Mouse (Mus musculus) kidney, postnatal 0 days (tissue): Measurements from ENCODE around the gene Mier3. TPM values are rescaled to one million over a fixed set of nuclear protein-coding genes. Genes with fewer than 3 reads are reported as not detected.
A peak's percentile ranks its signal among the peaks of the same experiment; 100 is the strongest.

Experiments
- ATAC-seq: fragments of 200-750 bp; cut with Nextera tagmentation; replicated peaks from 2 replicates; pipeline ENCODE4 v1.8.0; 2017; ENCODE audit warnings: low read depth, moderate number of reproducible peaks, moderate TSS enrichment, moderate library complexity; ENCODE audit not compliant: low FRiP score
- DNase-seq: peaks from one replicate; pipeline ENCODE4 v3.0.0-alpha.2; 2016; ENCODE audit warnings: low spot score
- H3K27ac ChIP-seq: fragments of 300-500 bp; sonication (generic); 2 replicates; pipeline ENCODE4 v1.5.1; 2014; ENCODE audit warnings: mild to moderate bottlenecking
- H3K27me3 ChIP-seq: fragments of 300-500 bp; sonication (generic); 2 replicates; pipeline ENCODE4 v1.6.1; 2014; ENCODE audit warnings: low read length, mixed read lengths; ENCODE audit not compliant: insufficient read depth
- H3K36me3 ChIP-seq: fragments of 300-500 bp; sonication (generic); 2 replicates; pipeline ENCODE4 v1.6.1; 2014; ENCODE audit warnings: low read length, mixed read lengths; ENCODE audit not compliant: insufficient read depth
- H3K4me1 ChIP-seq: fragments of 300-500 bp; sonication (generic); replicated peaks from 2 replicates; pipeline ENCODE4 v1.6.1; 2014; ENCODE audit warnings: antibody characterized with exemption, low read length, mixed read lengths; ENCODE audit not compliant: insufficient read depth
- H3K4me2 ChIP-seq: fragments of 300-500 bp; sonication (generic); 2 replicates; pipeline ENCODE4 v1.6.1; 2014; ENCODE audit warnings: mild to moderate bottlenecking, low read length, moderate library complexity, mixed read lengths
- H3K4me3 ChIP-seq: fragments of 300-500 bp; sonication (generic); replicated peaks from 2 replicates; pipeline ENCODE4 v1.5.1; 2014; ENCODE audit warnings: low read depth, low read length
- H3K9ac ChIP-seq: fragments of 300-500 bp; sonication (generic); 2 replicates; pipeline ENCODE4 v1.6.1; 2014; ENCODE audit warnings: low read depth, low read length
- H3K9me3 ChIP-seq: fragments of 300-500 bp; sonication (generic); replicated peaks from 2 replicates; pipeline ENCODE4 v1.6.1; 2016; ENCODE audit warnings: low read length, inconsistent platforms, mixed read lengths
- CTCF ChIP-seq: IDR thresholded peaks from 2 replicates; pipeline ENCODE4 v1.5.1; 2016; ENCODE audit warnings: antibody characterized with exemption, low read depth, mild to moderate bottlenecking, moderate library complexity
- WGBS: fragments of 180-500 bp; shearing (Covaris S2); extraction: QIAGEN DNeasy Blood & Tissue Kit; methylation state at CpG from one replicate; pipeline ENCODE4 v1.1.7; 2014; 5-methylcytosine and 5-hydroxymethylcytosine counted together
- polyA plus RNA-seq: library from polyadenylated mRNA; unstranded; fragments of >200 nt; fragmentation: Nextera tagmentation; extraction: Ambion mirVana; gene quantifications from 2 replicates; pipeline ENCODE4 v1.2.1, GENCODE M21; 2015

Mier3 gene
- polyA plus RNA-seq, 1 experiment from 2014 or later, result 14.8 TPM

- no peaks in the 10 kb centered on the region for H3K4me1 ChIP-seq
- DNase-seq (no peak), ATAC-seq (no peak)
- H3K36me3 ChIP-seq, result no peaks in the 10 kb centered on the region
- H3K27me3 ChIP-seq, result no peaks in the 10 kb centered on the region
- WGBS, result 81% methylated on average over 6 of the region's 6 CpGs
- no peaks in the 10 kb centered on the region for H3K9me3 ChIP-seq
- no peak for TF ChIP-seq CTCF
- no peak overlapping the region for H3K9ac ChIP-seq
- no peak overlapping the region for H3K4me2 ChIP-seq
- no peak overlapping the region for H3K4me3 ChIP-seq
- no peak overlapping the region for H3K27ac ChIP-seq
Measured at GRCm38 (mm10) chr13:111651020-111651419, 29.8 kb upstream of the Mier3 start.

GRCm38 (mm10) chr13:111655273-111655672 lies 25.5 kb upstream of the Mier3 start:
- WGBS, result 89% methylated on average over 4 of the region's 4 CpGs
- no peak for TF ChIP-seq CTCF
- DNase-seq (no peak), ATAC-seq (no peak)
- Histone ChIP-seq H3K27ac (no peak overlapping the region), H3K4me3 (no peak overlapping the region), H3K4me1 (no peaks in the 10 kb centered on the region), H3K9me3 (no peaks in the 10 kb centered on the region), H3K27me3 (no peaks in the 10 kb centered on the region), H3K4me2 (no peak overlapping the region), H3K36me3 (no peaks in the 10 kb centered on the region), H3K9ac (no peak overlapping the region)

GRCm38 (mm10) chr13:111655856-111656255 lies 24.9 kb upstream of the Mier3 start:
- Histone ChIP-seq H3K36me3 (no peaks in the 10 kb centered on the region), H3K4me1 (no peaks in the 10 kb centered on the region), H3K4me2 (no peak overlapping the region), H3K9ac (no peak overlapping the region), H3K9me3 (no peaks in the 10 kb centered on the region), H3K27ac (no peak overlapping the region), H3K4me3 (no peak overlapping the region), H3K27me3 (no peaks in the 10 kb centered on the region)
- no peak for TF ChIP-seq CTCF
- ATAC-seq, result no peak
- WGBS, result 73% methylated on average over 2 of the region's 2 CpGs
- DNase-seq, result no peak

GRCm38 (mm10) chr13:111656309-111656708 lies 24.5 kb upstream of the Mier3 start:
- Histone ChIP-seq H3K27me3 (no peaks in the 10 kb centered on the region), H3K9me3 (no peaks in the 10 kb centered on the region), H3K4me3 (no peak overlapping the region), H3K4me1 (no peaks in the 10 kb centered on the region), H3K36me3 (no peaks in the 10 kb centered on the region), H3K4me2 (no peak overlapping the region), H3K27ac (no peak overlapping the region), H3K9ac (no peak overlapping the region)
- DNase-seq, result no peak
- TF ChIP-seq CTCF, result no peak
- ATAC-seq, result no peak
- WGBS, result 65% methylated on average over 10 of the region's 10 CpGs

GRCm38 (mm10) chr13:111656769-111657168 lies 24.0 kb upstream of the Mier3 start:
- no peak overlapping the region for H3K27ac ChIP-seq
- H3K27me3 ChIP-seq, result no peaks in the 10 kb centered on the region
- 67% methylated on average over 3 of the region's 3 CpGs for WGBS
- TF ChIP-seq CTCF, result no peak
- no peaks in the 10 kb centered on the region for H3K9me3 ChIP-seq
- no peak overlapping the region for H3K4me3 ChIP-seq
- no peaks in the 10 kb centered on the region for H3K4me1 ChIP-seq
- H3K9ac ChIP-seq, result no peak overlapping the region
- ATAC-seq, result no peak
- no peak for DNase-seq
- H3K36me3 ChIP-seq, result no peaks in the 10 kb centered on the region
- no peak overlapping the region for H3K4me2 ChIP-seq

- H3K4me1 ChIP-seq, result no peaks in the 10 kb centered on the region
- H3K4me2 ChIP-seq, result no peak overlapping the region
- no peak overlapping the region for H3K4me3 ChIP-seq
- no peaks in the 10 kb centered on the region for H3K9me3 ChIP-seq
- DNase-seq (peak; percentile 67), ATAC-seq (no peak)
- no peaks in the 10 kb centered on the region for H3K36me3 ChIP-seq
- WGBS, result 37% methylated on average over 12 of the region's 12 CpGs
- no peak for TF ChIP-seq CTCF
- no peak overlapping the region for H3K27ac ChIP-seq
- H3K9ac ChIP-seq, result no peak overlapping the region
- H3K27me3 ChIP-seq, result no peaks in the 10 kb centered on the region
Measured at GRCm38 (mm10) chr13:111658501-111659280, 22.1 kb upstream of the Mier3 start.

- no peak for DNase-seq
- H3K4me3 ChIP-seq, result no peak overlapping the region
- no peaks in the 10 kb centered on the region for H3K27me3 ChIP-seq
- no peaks in the 10 kb centered on the region for H3K9me3 ChIP-seq
- no peak overlapping the region for H3K4me2 ChIP-seq
- no peaks in the 10 kb centered on the region for H3K36me3 ChIP-seq
- H3K9ac ChIP-seq, result no peak overlapping the region
- ATAC-seq, result no peak
- H3K4me1 ChIP-seq, result no peaks in the 10 kb centered on the region
- no peak for TF ChIP-seq CTCF
- 76% methylated on average over 8 of the region's 8 CpGs for WGBS
- H3K27ac ChIP-seq, result no peak overlapping the region
Measured at GRCm38 (mm10) chr13:111659430-111659829, 21.3 kb upstream of the Mier3 start.
